Mouse (Mus musculus): Measurements from ENCODE around the gene Ptprd.

Ptprd gene

GRCm38 (mm10) chr4:76652971-76653370 lies 1558.8 kb downstream of the Ptprd start:
- in situ Hi-C loops (cut with MboI) = no loop called here

GRCm38 (mm10) chr4:76621740-76622139 lies 1590.0 kb downstream of the Ptprd start:
- in situ Hi-C loops (cut with MboI) = no loop called here

- in situ Hi-C loops (cut with MboI) = no loop called here
These were observed 1595.1 kb downstream of the Ptprd start for GRCm38 (mm10) chr4:76616614-76617013.

- in situ Hi-C loops (cut with MboI) = no loop called here
These were observed 1603.5 kb downstream of the Ptprd start for GRCm38 (mm10) chr4:76608246-76608645.

- in situ Hi-C loops (cut with MboI) = no loop called here
These were observed 1605.0 kb downstream of the Ptprd start for GRCm38 (mm10) chr4:76606808-76607207.

GRCm38 (mm10) chr4:76590722-76591121 lies 1621.0 kb downstream of the Ptprd start:
- in situ Hi-C loops (cut with MboI) = no loop called here

- in situ Hi-C loops (cut with MboI) = no loop called here
These were observed 1628.7 kb downstream of the Ptprd start for GRCm38 (mm10) chr4:76583025-76583424.

GRCm38 (mm10) chr4:76566006-76566405 lies 1645.8 kb downstream of the Ptprd start:
- in situ Hi-C loops (cut with MboI) = no loop called here

- in situ Hi-C loops (cut with MboI) = no loop called here
These were observed 1670.0 kb downstream of the Ptprd start for GRCm38 (mm10) chr4:76541769-76542168.

- in situ Hi-C loops (cut with MboI) = no loop called here
These were observed 1678.8 kb downstream of the Ptprd start for GRCm38 (mm10) chr4:76532926-76533325.

- in situ Hi-C loops (cut with MboI) = no loop called here
These were observed 1686.5 kb downstream of the Ptprd start for GRCm38 (mm10) chr4:76525281-76525680.

GRCm38 (mm10) chr4:76503279-76503601 lies 1708.5 kb downstream of the Ptprd start:
- in situ Hi-C loops (cut with MboI) = no loop called here

GRCm38 (mm10) chr4:76502575-76503278 lies 1709.0 kb downstream of the Ptprd start:
- in situ Hi-C loops (cut with MboI) = no loop called here

- in situ Hi-C loops (cut with MboI) = no loop called here
These were observed 1725.9 kb downstream of the Ptprd start for GRCm38 (mm10) chr4:76485848-76486247.

- in situ Hi-C loops (cut with MboI) = no loop called here
These were observed 1743.2 kb downstream of the Ptprd start for GRCm38 (mm10) chr4:76468366-76469100.

GRCm38 (mm10) chr4:76464682-76465081 lies 1747.1 kb downstream of the Ptprd start:
- in situ Hi-C loops (cut with MboI) = no loop called here

GRCm38 (mm10) chr4:76461336-76461735 lies 1750.4 kb downstream of the Ptprd start:
- in situ Hi-C loops (cut with MboI) = no loop called here

- in situ Hi-C loops (cut with MboI) = no loop called here
These were observed 1751.2 kb downstream of the Ptprd start for GRCm38 (mm10) chr4:76460556-76460955.

GRCm38 (mm10) chr4:76459621-76460020 lies 1752.1 kb downstream of the Ptprd start:
- in situ Hi-C loops (cut with MboI) = no loop called here

GRCm38 (mm10) chr4:76452286-76452685 lies 1759.5 kb downstream of the Ptprd start:
- in situ Hi-C loops (cut with MboI) = no loop called here

- in situ Hi-C loops (cut with MboI) = no loop called here
These were observed 1760.7 kb downstream of the Ptprd start for GRCm38 (mm10) chr4:76451019-76451552.

- in situ Hi-C loops (cut with MboI) = no loop called here
These were observed 1761.3 kb downstream of the Ptprd start for GRCm38 (mm10) chr4:76450351-76451018.
